Mouse (Mus musculus): ENCODE measurements around the gene Gm11168. TPM values are rescaled to one million over a fixed set of nuclear protein-coding genes. Genes with fewer than 3 reads are reported as not detected.
"Not testable (repeated sequence)": the region's sequence is repeated elsewhere in the genome, so short reads cannot be mapped to it uniquely, and the experiment has no call there.

The Gm11168 gene
- total RNA-seq, 1 experiment = 0.40 TPM

- H3K4me3 ChIP-seq (ENCODE audit: insufficient read depth in 1 of 2, low read depth in 1 of 2, low read length in 2 of 2, poor library complexity in 1 of 2, severe bottlenecking in 1 of 2); H3K36me3 ChIP-seq (ENCODE audit: control insufficient read depth, insufficient read depth, low read length, poor library complexity, severe bottlenecking); in situ Hi-C loops (cut with MboI; ENCODE audit: low sequenced_read_pairs in 2 of 2, unreplicated experiment in 2 of 2); DNase-seq (ENCODE audit: low read depth, low spot score); H3K4me1 ChIP-seq (ENCODE audit: control insufficient read depth in 2 of 2, insufficient read depth in 2 of 2, low read length in 2 of 2, poor library complexity in 1 of 2); H3K27ac ChIP-seq (ENCODE audit: insufficient read depth, low read depth, low read length, poor library complexity, severe bottlenecking); H3K9me3 ChIP-seq (ENCODE audit: control insufficient read depth, insufficient read depth, low read depth, low read length); H3K9ac ChIP-seq (ENCODE audit: insufficient read depth, low read depth, low read length, poor library complexity, severe bottlenecking): not testable (repeated sequence)
These were observed 26.3 kb downstream of the Gm11168 start for GRCm38 (mm10) chr9:3029276-3030000.

GRCm38 (mm10) chr9:3030677-3031318, 27.7 kb downstream of the Gm11168 start:
- H3K9me3 ChIP-seq (ENCODE audit: control insufficient read depth, insufficient read depth, low read depth, low read length); DNase-seq (ENCODE audit: low read depth, low spot score); H3K4me3 ChIP-seq (ENCODE audit: insufficient read depth in 1 of 2, low read depth in 1 of 2, low read length in 2 of 2, poor library complexity in 1 of 2, severe bottlenecking in 1 of 2); H3K27ac ChIP-seq (ENCODE audit: insufficient read depth, low read depth, low read length, poor library complexity, severe bottlenecking); H3K9ac ChIP-seq (ENCODE audit: insufficient read depth, low read depth, low read length, poor library complexity, severe bottlenecking); in situ Hi-C loops (cut with MboI; ENCODE audit: low sequenced_read_pairs in 2 of 2, unreplicated experiment in 2 of 2); H3K36me3 ChIP-seq (ENCODE audit: control insufficient read depth, insufficient read depth, low read length, poor library complexity, severe bottlenecking); H3K4me1 ChIP-seq (ENCODE audit: control insufficient read depth in 2 of 2, insufficient read depth in 2 of 2, low read length in 2 of 2, poor library complexity in 1 of 2): not testable (repeated sequence)

- H3K4me1 ChIP-seq (ENCODE audit: control insufficient read depth in 2 of 2, insufficient read depth in 2 of 2, low read length in 2 of 2, poor library complexity in 1 of 2); H3K36me3 ChIP-seq (ENCODE audit: control insufficient read depth, insufficient read depth, low read length, poor library complexity, severe bottlenecking); DNase-seq (ENCODE audit: low read depth, low spot score); in situ Hi-C loops (cut with MboI; ENCODE audit: low sequenced_read_pairs in 2 of 2, unreplicated experiment in 2 of 2); H3K27ac ChIP-seq (ENCODE audit: insufficient read depth, low read depth, low read length, poor library complexity, severe bottlenecking); H3K4me3 ChIP-seq (ENCODE audit: insufficient read depth in 1 of 2, low read depth in 1 of 2, low read length in 2 of 2, poor library complexity in 1 of 2, severe bottlenecking in 1 of 2); H3K9me3 ChIP-seq (ENCODE audit: control insufficient read depth, insufficient read depth, low read depth, low read length); H3K9ac ChIP-seq (ENCODE audit: insufficient read depth, low read depth, low read length, poor library complexity, severe bottlenecking): not testable (repeated sequence)
These were observed 31.2 kb downstream of the Gm11168 start, which contains the start of gene Gm17535 for GRCm38 (mm10) chr9:3034299-3034698. Gm17535 (plus strand) TSS chr9:3034599.

- H3K36me3 ChIP-seq (ENCODE audit: control insufficient read depth, insufficient read depth, low read length, poor library complexity, severe bottlenecking); H3K4me1 ChIP-seq (ENCODE audit: control insufficient read depth in 2 of 2, insufficient read depth in 2 of 2, low read length in 2 of 2, poor library complexity in 1 of 2); H3K4me3 ChIP-seq (ENCODE audit: insufficient read depth in 1 of 2, low read depth in 1 of 2, low read length in 2 of 2, poor library complexity in 1 of 2, severe bottlenecking in 1 of 2); H3K9me3 ChIP-seq (ENCODE audit: control insufficient read depth, insufficient read depth, low read depth, low read length); DNase-seq (ENCODE audit: low read depth, low spot score); H3K9ac ChIP-seq (ENCODE audit: insufficient read depth, low read depth, low read length, poor library complexity, severe bottlenecking); H3K27ac ChIP-seq (ENCODE audit: insufficient read depth, low read depth, low read length, poor library complexity, severe bottlenecking); in situ Hi-C loops (cut with MboI; ENCODE audit: low sequenced_read_pairs in 2 of 2, unreplicated experiment in 2 of 2): not testable (repeated sequence)
These were observed 33.4 kb downstream of the Gm11168 start, which contains the start of gene Gm10715 for GRCm38 (mm10) chr9:3036577-3036976. Gm10715 (plus strand) TSS chr9:3036877.

- H3K36me3 ChIP-seq (ENCODE audit: control insufficient read depth, insufficient read depth, low read length, poor library complexity, severe bottlenecking); DNase-seq (ENCODE audit: low read depth, low spot score); H3K9ac ChIP-seq (ENCODE audit: insufficient read depth, low read depth, low read length, poor library complexity, severe bottlenecking); in situ Hi-C loops (cut with MboI; ENCODE audit: low sequenced_read_pairs in 2 of 2, unreplicated experiment in 2 of 2); H3K27ac ChIP-seq (ENCODE audit: insufficient read depth, low read depth, low read length, poor library complexity, severe bottlenecking); H3K4me1 ChIP-seq (ENCODE audit: control insufficient read depth in 2 of 2, insufficient read depth in 2 of 2, low read length in 2 of 2, poor library complexity in 1 of 2); H3K9me3 ChIP-seq (ENCODE audit: control insufficient read depth, insufficient read depth, low read depth, low read length); H3K4me3 ChIP-seq (ENCODE audit: insufficient read depth in 1 of 2, low read depth in 1 of 2, low read length in 2 of 2, poor library complexity in 1 of 2, severe bottlenecking in 1 of 2): not testable (repeated sequence)
These were observed 35.0 kb downstream of the Gm11168 start for GRCm38 (mm10) chr9:3038161-3038560.

Other genes with a start within 250 kb of the Gm11168 start
- not detected in 2 replicates for gene Gm10722, start 2.4 kb upstream of the Gm11168 start, total RNA-seq (2012; rRNA removed)
- 0.76 TPM in 1 of 2 replicates, not detected in the other for gene Gm10721, start 9.8 kb downstream of the Gm11168 start, total RNA-seq (2012; rRNA removed)
- gene Gm10720, start 12.3 kb downstream of the Gm11168 start, total RNA-seq (2012; rRNA removed) = 0.85 TPM in 1 of 2 replicates, not detected in the other
- gene Gm10719, start 14.1 kb downstream of the Gm11168 start, total RNA-seq (2012; rRNA removed) = 3.4 and 7.4 TPM in 2 replicates
- 3.5 and 9.1 TPM in 2 replicates for gene Gm10718, start 20.2 kb downstream of the Gm11168 start, total RNA-seq (2012; rRNA removed)
- not detected in 2 replicates for gene Gm10717, start 22.1 kb downstream of the Gm11168 start, total RNA-seq (2012; rRNA removed)
- gene Gm17535, start 31.3 kb downstream of the Gm11168 start, total RNA-seq (2012; rRNA removed) = not detected in 2 replicates
- gene Gm10715, start 33.5 kb downstream of the Gm11168 start, total RNA-seq (2012; rRNA removed) = not detected in 2 replicates